Mouse (Mus musculus) common myeloid progenitor, adult 5-6 weeks (primary cell): Measurements from ENCODE around the gene Shoc2. TPM values are rescaled to one million over a fixed set of nuclear protein-coding genes. Genes with fewer than 3 reads are reported as not detected.
"Not testable (repeated sequence)": the region's sequence is repeated elsewhere in the genome, so short reads cannot be mapped to it uniquely, and the experiment has no call there.

Experiments
- ATAC-seq: replicated peaks from 2 replicates; pipeline ENCODE4 v1.8.0; 2016; ENCODE audit warnings: low read depth, mild to moderate bottlenecking, moderate TSS enrichment, inconsistent platforms; ENCODE audit not compliant: poor library complexity, severe bottlenecking
- total RNA-seq: library from RNA; stranded (forward); fragments of 200-1000, 187-1606 nt; gene quantifications from 2 replicates; pipeline ENCODE4 v1.2.3, GENCODE M21; 2017

The Shoc2 gene
- total RNA-seq, 1 experiment from 2014 or later: 54.7 TPM

DNA sequence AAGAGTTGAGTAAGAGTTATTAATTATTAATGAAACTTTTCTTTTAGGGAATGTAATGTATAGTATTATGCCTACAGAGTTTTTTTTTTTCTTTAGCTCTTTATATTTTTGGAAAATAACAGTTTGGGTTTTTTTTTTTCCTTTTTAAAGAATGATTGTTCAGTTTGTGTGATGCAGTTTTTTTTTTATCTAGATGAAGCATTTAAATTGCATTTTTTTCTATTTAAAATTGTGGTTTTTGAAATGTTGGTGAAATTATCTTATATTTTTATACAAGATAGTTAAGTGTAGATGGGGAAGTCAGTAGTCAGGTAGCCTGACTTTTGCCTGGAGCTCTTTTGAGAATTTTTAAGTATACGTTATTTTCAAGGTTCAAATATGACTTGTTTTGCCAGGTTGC, 17.4 kb upstream of the Shoc2 start:
- ATAC-seq: no peak

DNA sequence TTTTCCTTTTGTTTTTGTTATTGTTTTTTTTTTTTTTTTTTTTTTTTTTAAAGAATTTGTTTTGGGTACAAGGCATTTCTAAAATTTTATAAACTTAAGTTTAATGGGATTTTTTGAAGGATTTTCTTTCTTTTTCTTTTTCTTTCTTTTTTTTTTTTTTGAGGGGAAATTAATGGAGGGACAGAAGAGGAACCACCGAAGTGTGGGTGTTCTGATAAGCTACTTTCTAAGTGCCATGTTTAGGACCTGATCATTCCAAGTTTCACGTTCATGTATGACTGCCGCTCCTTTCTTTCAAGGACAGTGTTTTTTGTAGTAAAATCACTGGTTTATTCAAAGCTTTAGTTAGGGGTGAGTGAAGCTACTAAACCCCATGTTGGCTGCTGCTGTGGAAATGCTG, 14.9 kb upstream of the Shoc2 start:
- ATAC-seq: no peak

- no peak for ATAC-seq
Measured at GRCm38 (mm10) chr19:53933050-53933449, 11.1 kb upstream of the Shoc2 start.

DNA sequence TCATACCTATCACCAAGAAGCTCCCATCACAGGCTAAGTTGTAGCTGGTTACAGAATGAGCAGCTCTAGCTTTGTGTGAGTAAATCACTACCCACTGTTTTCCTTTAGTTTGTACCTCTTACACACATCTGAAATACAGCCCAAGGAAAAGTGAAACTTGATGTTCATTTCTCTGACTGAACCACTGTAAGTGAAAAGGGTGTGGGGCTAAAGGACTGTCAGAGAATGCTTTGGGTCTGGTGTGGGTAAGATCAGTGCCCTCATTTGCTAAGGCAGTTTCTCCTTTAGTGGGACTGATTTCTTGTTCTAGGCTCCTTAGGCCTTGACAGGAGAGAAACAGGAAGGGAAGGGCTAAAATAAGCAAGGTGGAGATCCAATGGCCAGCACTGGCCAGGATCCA, 10.1 kb upstream of the Shoc2 start:
- no peak for ATAC-seq

DNA sequence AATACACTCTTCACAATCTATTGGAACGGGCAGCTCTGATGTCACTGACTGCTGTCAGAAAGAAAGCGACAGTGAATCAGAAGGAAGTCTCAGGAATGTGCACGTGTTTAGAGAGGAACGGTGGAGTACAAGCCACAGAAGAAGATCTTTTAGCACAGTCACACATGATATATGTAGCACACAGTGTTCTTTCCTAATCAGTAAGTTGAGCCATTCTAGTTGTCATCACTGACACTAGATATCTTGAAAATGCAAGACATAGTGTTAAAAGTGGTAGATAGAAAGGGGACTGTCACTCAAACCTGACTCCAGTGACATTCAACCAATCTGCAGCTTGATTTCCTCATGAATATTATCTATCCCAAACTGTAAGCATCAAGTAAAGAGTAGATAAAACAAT, 4.6 kb upstream of the Shoc2 start:
- no peak for ATAC-seq

GRCm38 (mm10) chr19:53941139-53941538, 3.0 kb upstream of the Shoc2 start:
- no peak for ATAC-seq

GRCm38 (mm10) chr19:53942342-53942741, 1.8 kb upstream of the Shoc2 start:
- no peak for ATAC-seq

DNA sequence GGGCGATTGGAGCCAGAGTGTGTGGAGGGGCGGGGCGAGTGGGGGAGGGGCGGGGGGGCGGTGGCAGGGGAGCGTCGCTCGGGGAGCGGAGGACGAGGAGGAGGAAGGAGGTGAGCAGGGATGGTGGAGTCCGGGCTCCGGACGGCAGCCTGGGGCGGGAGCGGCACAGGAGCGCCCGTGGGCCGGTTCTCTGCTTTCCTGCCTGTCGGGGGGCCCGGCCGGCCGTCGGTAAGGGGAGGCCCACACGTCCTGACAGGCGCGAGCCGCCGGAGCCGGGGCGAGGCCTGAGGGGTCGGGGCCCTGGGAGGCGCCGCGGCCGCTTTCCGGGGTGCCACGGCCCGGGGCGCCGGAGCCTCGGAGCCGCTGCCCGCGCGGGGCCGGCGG, 672 bp downstream of the Shoc2 start:
- ATAC-seq: no peak

DNA sequence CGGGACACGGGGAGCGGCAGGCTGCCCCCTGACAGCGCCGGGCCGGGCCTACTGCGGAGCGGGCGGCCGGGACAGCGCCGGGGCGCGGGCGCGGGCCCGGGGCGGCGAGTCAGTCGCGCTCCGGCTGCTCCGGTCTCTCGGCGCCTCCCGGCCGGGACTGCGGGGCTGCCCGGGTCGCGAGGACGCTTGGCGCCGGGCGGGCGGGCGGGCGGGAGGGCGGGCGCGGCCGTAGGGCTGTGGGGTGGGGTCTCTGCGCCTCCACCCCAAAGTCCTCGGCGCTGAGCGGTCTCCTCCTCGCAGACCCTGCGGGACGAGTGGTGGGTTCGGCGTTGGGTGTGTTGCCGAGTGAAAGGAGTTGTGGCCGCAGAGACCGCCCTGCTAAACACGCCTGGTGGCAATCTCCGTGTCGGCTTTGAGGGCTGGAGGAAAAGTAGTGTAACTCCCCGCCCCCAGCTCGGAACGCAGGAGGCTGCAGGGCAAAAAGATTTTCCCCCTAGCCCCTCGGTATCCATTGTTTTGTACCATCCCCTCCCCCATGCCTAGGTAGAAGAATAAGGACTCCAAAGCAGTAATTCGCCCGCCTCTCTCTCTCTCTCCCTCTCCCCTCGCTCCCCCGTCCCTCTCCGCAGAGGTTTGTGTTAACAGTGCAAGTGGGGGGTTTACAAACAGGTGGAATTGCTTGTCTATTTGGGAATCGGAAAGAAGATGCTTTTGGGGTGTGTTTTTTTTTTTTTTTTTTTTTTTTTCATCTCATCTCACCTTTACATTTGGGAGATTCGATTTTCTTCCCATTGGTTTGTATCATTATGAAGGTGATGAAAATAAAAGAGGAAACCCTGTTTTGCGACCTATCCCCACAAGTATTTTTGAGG, 1.3 kb downstream of the Shoc2 start:
- 0 out of 2 replicates have a peak, but pooled peaks have one; percentile 6 for ATAC-seq

DNA sequence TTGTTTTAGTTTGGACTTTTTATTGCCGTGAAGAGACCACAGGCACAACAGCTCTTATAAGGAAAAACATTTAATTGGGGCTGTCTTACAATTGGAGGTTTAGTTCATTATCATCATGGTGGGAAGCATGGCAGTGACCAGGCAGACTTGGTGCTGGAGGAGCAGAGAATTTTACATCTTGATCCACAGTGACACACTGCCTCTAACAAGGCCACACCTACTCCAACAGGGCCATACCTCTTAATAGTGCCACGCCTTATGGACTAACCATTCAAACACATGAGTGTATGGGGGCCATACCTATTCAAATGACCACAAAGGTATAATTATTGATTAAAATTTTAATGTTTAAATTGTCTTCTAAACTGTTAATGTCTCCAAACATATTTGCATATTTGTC, 13.4 kb downstream of the Shoc2 start:
- ATAC-seq: no peak

- ATAC-seq: no peak
Measured at GRCm38 (mm10) chr19:53962511-53962910, 18.4 kb downstream of the Shoc2 start.

GRCm38 (mm10) chr19:53964347-53964746, 20.2 kb downstream of the Shoc2 start:
- ATAC-seq: not testable (repeated sequence)

- peak; percentile 45; the same call in 1 of the 2 replicates for ATAC-seq
Measured at GRCm38 (mm10) chr19:53964910-53965633, 21.0 kb downstream of the Shoc2 start.

DNA sequence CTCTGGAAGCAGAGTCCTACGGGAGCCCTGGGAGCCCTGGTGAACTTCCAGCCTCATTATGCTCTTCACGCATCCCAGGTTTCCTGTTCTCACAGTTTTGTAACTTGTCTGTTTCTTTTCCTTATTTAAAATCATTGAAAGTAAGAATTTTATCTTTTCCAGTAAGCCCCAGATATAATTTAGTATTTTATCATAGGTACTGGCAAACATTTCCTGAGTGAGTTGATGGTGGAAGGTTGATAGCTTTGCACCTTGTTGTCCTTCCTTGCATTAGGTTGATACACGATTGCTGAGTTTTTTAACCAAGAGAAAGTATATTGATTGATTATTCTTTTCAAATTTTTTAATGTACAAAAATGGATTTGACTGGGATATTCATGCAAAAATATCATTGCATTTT, 25.1 kb downstream of the Shoc2 start:
- ATAC-seq: no peak

DNA sequence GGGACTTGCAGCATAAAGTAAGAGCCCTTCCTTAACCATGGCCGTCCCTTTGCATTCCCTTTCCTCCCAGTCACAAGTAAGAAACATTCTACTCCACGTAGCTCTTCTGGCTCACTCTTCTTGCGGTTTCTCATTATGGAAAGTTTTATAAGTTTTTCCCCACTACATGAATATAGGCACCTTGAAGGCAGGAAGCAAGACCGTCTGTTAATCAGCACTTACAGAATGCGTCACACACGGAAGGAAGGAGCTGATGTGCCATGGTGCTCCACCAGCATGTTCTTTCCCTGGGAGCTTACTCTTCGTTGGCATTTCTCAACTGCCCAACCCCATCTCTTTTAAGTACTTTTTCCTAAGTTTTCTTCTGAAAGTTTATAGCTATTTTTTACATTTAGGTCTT, 27.8 kb downstream of the Shoc2 start:
- ATAC-seq: peak; percentile 91

DNA sequence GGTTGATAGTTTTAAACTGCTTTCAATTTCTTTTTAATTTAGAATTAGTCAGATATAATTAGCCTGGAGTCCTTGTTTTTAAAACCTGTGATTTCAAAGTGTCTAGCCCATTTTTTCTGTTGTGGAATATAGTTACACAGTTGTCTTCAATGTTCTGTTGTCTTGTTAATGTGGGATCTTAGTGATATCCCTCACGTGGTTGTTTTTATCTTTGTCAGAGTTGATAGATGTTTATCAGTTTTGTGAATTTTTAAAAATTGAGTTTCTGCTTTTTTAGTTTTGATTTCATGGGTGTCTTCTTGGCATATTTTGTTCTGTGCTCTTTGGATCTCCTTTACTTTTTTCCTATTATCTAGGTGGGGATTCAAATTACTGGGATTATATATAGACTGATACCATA, 29.6 kb downstream of the Shoc2 start:
- no peak for ATAC-seq

DNA sequence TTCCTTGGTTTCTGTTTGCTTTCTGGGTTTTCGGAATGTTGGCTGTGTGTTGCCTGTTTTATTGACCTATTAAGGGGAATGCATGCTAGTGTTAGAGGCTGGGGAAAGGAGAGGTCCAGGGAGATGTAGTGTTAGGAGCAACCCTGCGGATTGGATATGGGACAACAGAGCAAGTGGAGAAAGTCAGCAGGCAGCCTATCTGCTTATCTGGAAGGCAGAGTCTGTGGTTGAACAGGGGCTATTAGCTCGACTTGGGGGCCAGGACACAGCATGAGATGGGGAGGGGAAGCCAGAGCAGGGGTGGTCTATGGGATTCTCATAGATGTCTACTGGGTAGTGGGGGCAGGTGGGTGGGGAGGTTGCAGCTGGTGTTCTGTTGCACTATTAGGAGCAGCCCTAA, 37.9 kb downstream of the Shoc2 start:
- 0 out of 2 replicates have a peak, but pooled peaks have one; percentile 11 for ATAC-seq

DNA sequence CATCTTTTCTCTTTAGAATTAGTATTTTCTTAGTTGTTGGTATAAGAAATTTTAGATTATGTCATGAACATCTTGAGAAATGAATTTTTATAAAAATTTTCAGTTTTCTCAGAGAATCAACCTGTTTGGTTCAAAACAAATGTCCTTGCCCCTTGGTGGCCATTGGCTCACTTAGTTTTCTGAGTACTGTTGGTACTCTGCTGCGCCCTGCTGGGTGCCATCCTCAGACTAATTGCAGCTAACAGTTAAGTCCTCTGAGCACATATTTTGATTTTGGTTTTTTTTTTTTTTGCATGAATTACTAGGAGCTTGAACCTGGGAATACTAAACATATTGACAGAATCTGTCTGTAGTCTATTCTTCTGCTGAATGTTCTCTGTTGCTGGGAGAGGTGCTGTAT, 39.2 kb downstream of the Shoc2 start:
- ATAC-seq: peak; percentile 65; the same call in 1 of the 2 replicates

- ATAC-seq: no peak
Measured at GRCm38 (mm10) chr19:53984628-53985027, 40.5 kb downstream of the Shoc2 start.

DNA sequence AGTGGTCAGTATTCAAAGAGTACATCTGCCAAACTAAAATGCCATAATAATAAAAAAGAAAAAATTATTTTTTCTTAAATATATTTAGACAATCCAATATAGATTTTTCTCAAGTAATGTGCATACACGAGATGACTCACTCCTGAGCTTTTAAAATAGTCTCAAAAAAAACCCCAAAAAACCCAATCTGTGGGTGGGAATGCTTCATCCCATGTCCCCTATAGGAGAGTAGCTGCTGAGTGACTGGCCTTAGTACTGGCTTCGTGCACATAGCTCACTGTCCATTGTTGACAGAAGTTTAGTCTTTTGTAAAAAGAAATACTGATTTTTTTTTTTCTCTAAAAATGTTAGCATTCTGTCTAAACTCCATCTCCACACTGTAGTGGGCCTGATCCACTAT, 46.4 kb downstream of the Shoc2 start:
- no peak for ATAC-seq

GRCm38 (mm10) chr19:53993860-53994259, 49.8 kb downstream of the Shoc2 start:
- ATAC-seq: no peak
